Mouse (Mus musculus) stomach, embryonic 14.5 days (tissue): Measurements from ENCODE around the gene Slamf6. TPM values are rescaled to one million over a fixed set of nuclear protein-coding genes. Genes with fewer than 3 reads are reported as not detected.

ENCODE experiments used
- ATAC-seq: fragments of 200-750 bp; cut with Nextera tagmentation; 2 replicates; pipeline ENCODE4 v1.8.0; 2017; ENCODE audit warnings: low read depth, moderate TSS enrichment; ENCODE audit not compliant: insufficient number of reproducible peaks, insufficient read depth, low FRiP score
- H3K27ac ChIP-seq: fragments of 300-500 bp; sonication (generic); 2 replicates; pipeline ENCODE4 v1.5.1; 2014; ENCODE audit warnings: mild to moderate bottlenecking, low read length, moderate library complexity, mixed read lengths
- H3K27me3 ChIP-seq: fragments of 300-500 bp; sonication (generic); 2 replicates; pipeline ENCODE4 v1.6.1; 2014; ENCODE audit warnings: low read length, control low read depth, mixed read lengths; ENCODE audit not compliant: control insufficient read depth, insufficient read depth
- H3K36me3 ChIP-seq: fragments of 300-500 bp; sonication (generic); 2 replicates; pipeline ENCODE4 v1.6.1; 2014; ENCODE audit warnings: mild to moderate bottlenecking, control low read depth, low read length, moderate library complexity, mixed read lengths; ENCODE audit not compliant: control insufficient read depth, insufficient read depth
- H3K4me1 ChIP-seq: fragments of 300-500 bp; sonication (generic); 2 replicates; pipeline ENCODE4 v1.6.1; 2014; ENCODE audit warnings: low read length, control low read depth, mixed read lengths; ENCODE audit not compliant: control insufficient read depth, insufficient read depth
- H3K4me2 ChIP-seq: fragments of 300-500 bp; sonication (generic); replicated peaks from 2 replicates; pipeline ENCODE4 v1.6.1; 2014; ENCODE audit warnings: low read depth, low read length, control low read depth
- H3K4me3 ChIP-seq: fragments of 300-500 bp; sonication (generic); 2 replicates; pipeline ENCODE4 v1.5.1; 2014; ENCODE audit warnings: low read depth, low read length, control low read depth
- H3K9ac ChIP-seq: fragments of 300-500 bp; sonication (generic); replicated peaks from 2 replicates; pipeline ENCODE4 v1.6.1; 2014; ENCODE audit warnings: low read depth, mild to moderate bottlenecking, control low read depth, low read length, moderate library complexity, mixed read lengths
- H3K9me3 ChIP-seq: fragments of 300-500 bp; sonication (generic); 2 replicates; pipeline ENCODE4 v1.6.1; 2016; ENCODE audit warnings: low read depth, low read length, control low read depth; ENCODE audit not compliant: control insufficient read depth
- WGBS: fragments of 180-500 bp; shearing (Covaris S2); extraction: QIAGEN DNeasy Blood & Tissue Kit; methylation state at CpG from one replicate; pipeline ENCODE4 v1.1.7; 2014; 5-methylcytosine and 5-hydroxymethylcytosine counted together
- polyA plus RNA-seq: library from polyadenylated mRNA; unstranded; fragments of >200 nt; fragmentation: Nextera tagmentation; extraction: Ambion mirVana; gene quantifications from 2 replicates; pipeline ENCODE4 v1.2.1, GENCODE M21; 2014

Gene Slamf6
- polyA plus RNA-seq, 1 experiment from 2014 or later = not detected

DNA sequence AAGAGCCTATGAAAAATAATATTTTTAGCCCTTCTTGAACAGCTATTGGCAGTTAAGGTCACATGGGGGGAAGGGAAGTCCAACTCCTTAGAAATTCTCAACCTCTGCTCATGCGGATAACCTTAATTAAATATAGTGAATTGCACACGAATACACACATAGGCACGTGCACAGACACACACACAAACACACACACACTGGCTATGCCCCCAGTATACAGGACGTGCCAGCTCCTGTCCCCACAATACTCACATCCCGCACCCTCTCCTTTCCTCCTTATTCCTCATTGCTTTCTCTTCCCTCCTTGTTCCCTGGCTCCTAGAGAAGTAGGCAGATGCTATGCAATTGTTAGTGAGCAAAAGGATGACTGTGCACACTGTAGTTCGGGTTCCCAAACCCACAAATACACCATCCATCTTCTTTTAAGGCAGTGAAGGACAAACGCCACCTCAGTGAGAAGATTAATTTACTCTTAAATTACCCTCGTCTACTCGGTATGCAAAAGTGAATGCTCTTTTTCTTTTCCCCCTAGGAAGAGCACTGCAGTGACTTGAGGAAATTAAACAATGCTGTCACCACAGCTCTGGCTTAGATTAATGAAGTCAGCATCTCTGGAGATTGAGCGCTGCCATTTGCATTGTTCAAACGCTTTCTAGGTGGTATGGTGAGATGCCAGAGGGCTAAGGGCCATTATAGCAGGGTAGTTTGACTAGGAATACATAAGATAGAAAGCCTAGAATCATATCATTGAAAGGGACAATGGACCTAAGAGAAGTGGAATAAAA lies 31.0 kb downstream of the Slamf6 start:
- WGBS = 63% methylated on average over 11 of the region's 11 CpGs
- H3K4me2 ChIP-seq = no peak overlapping the region
- no peaks in the 10 kb centered on the region for H3K36me3 ChIP-seq
- H3K9ac ChIP-seq = no peak overlapping the region
- no peaks in the 10 kb centered on the region for H3K4me1 ChIP-seq
- H3K27me3 ChIP-seq = no peaks in the 10 kb centered on the region
- no peaks in the 10 kb centered on the region for H3K9me3 ChIP-seq
- H3K4me3 ChIP-seq = no peak overlapping the region
- H3K27ac ChIP-seq = no peak overlapping the region
- ATAC-seq = no peak

DNA sequence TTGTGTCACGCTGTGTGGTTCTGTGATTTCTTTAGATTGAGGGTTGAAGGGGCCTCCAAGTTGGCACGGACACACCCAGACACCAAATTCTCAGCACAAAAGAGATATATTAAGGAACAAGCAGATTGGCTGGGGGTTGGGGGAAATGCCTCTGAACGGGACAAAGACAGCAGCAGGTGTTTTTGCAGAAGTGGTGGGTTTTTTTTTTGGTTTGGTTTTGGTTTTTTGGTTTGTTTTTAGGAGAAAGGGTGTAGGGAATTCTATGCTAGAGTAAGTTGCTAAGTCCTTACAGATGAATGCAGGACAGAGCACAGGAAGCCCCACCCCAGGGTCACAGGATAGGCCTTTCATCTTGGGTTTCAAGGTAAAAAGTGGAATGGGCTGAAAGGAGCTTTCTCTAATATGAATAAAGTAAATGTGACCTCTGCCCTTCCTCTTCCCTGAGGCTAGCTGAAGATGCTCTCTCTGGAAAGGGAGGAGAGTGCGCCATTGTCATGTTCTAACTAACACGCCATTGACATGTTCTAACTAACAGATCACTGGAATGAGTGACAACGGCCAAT lies 31.7 kb downstream of the Slamf6 start:
- 85% methylated on average over 6 of the region's 6 CpGs for WGBS
- Histone ChIP-seq H3K4me1 (no peaks in the 10 kb centered on the region), H3K27me3 (no peaks in the 10 kb centered on the region), H3K9ac (no peak overlapping the region), H3K9me3 (no peaks in the 10 kb centered on the region), H3K36me3 (no peaks in the 10 kb centered on the region), H3K4me3 (no peak overlapping the region), H3K4me2 (no peak overlapping the region), H3K27ac (no peak overlapping the region)
- ATAC-seq = no peak

DNA sequence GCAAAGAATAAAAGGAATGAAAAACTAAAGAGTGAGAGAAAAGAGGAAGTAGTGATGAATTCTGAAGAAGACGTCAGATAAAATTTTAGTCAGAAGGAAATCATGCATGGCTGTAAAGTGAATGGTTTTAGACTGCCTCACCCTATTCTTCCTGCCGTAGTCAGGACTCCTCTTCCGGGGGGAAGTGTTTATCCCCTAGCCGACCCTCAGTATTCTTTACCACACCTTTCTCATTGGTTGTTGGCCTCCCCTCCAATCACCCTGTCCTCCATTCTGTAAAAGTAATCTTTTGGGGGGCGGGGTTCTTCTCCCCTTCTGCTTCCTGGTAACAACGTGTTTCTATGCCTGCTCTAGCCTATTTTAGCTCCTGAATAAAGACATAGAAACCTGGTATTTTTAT lies 37.8 kb downstream of the Slamf6 start:
- WGBS = 68% methylated on average over 6 of the region's 6 CpGs

DNA sequence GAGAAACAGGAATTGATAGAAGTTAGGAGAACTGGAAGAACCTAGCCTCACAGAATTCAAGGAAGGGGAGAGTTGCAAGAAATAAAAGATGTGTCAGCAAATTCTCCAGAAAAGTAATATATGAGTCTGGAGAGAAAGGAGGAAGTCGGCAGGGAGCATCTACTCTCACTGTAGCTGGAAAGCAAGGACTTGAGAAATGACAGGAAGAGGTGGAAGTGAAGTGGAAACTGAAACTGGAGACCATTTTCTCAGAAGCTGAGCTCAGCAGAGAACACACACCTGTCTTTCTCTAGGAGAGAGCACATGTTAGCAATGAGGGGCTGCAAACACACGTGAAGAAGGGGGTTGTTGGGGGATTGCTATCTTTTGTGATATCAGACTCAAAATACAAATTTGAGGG lies 40.1 kb downstream of the Slamf6 start:
- Histone ChIP-seq H3K9ac (no peak overlapping the region), H3K9me3 (no peaks in the 10 kb centered on the region), H3K4me1 (no peaks in the 10 kb centered on the region), H3K27ac (no peak overlapping the region), H3K36me3 (no peaks in the 10 kb centered on the region), H3K4me2 (no peak overlapping the region), H3K4me3 (no peak overlapping the region), H3K27me3 (no peaks in the 10 kb centered on the region)
- WGBS = 49% methylated on average over 2 of the region's 2 CpGs
- no peak for ATAC-seq

More for the DNA sequence above, 37.8 kb downstream of the Slamf6 start:
- no peaks in the 10 kb centered on the region for H3K4me1 ChIP-seq
- H3K27me3 ChIP-seq = no peaks in the 10 kb centered on the region
- no peaks in the 10 kb centered on the region for H3K36me3 ChIP-seq
- no peak overlapping the region for H3K4me3 ChIP-seq
- no peak for ATAC-seq
- H3K4me2 ChIP-seq = no peak overlapping the region
- no peak overlapping the region for H3K27ac ChIP-seq
- H3K9ac ChIP-seq = no peak overlapping the region
- no peaks in the 10 kb centered on the region for H3K9me3 ChIP-seq

DNA sequence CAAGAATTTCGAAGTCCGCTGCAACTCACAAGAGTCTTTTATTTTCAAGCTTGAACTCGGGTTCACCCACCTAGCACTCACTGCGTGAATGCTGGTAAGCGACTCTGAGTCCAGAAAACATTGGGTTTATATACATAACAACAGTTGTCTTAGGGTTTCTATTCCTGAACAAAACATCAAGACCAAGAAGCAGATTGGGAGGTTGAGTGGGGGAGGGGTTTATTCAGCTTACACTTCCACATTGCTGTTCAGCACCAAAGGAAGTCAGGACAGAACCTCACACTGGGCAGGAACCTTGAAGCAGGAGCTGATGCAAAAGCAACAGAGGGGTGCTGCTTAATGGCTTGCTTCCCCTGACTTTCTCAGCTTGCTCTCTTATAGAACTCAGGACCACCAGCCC lies 43.4 kb downstream of the Slamf6 start:
- H3K4me2 ChIP-seq = no peak overlapping the region
- no peaks in the 10 kb centered on the region for H3K9me3 ChIP-seq
- no peak for ATAC-seq
- H3K4me3 ChIP-seq = no peak overlapping the region
- no peaks in the 10 kb centered on the region for H3K4me1 ChIP-seq
- H3K27ac ChIP-seq = no peak overlapping the region
- no peaks in the 10 kb centered on the region for H3K27me3 ChIP-seq
- H3K36me3 ChIP-seq = no peaks in the 10 kb centered on the region
- no peak overlapping the region for H3K9ac ChIP-seq
- WGBS = 93% methylated on average over 5 of the region's 5 CpGs

DNA sequence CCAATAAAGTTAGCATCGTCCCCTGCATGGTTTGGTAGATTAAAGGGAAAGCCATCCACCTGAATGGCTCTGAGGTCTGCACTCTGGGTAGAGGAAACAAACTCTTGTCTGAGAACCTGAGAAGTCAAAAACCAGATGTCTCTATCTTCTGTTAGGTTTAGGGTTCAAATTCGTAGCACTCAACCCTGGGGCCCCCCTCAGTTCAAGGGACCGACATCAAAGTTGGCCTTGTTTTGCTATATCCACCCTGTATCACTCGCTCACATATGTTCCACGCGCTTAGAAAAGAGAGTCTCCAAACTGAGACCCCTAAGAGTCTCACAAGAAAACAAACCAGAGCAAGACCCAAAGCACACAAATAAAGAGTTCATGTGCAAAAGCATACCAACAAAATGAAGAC lies 44.4 kb downstream of the Slamf6 start:
- Histone ChIP-seq H3K4me2 (no peak overlapping the region), H3K36me3 (no peaks in the 10 kb centered on the region), H3K27ac (no peak overlapping the region), H3K9me3 (no peaks in the 10 kb centered on the region), H3K4me3 (no peak overlapping the region), H3K9ac (no peak overlapping the region), H3K27me3 (no peaks in the 10 kb centered on the region), H3K4me1 (no peaks in the 10 kb centered on the region)
- ATAC-seq = no peak
- 82% methylated on average over 6 of the region's 6 CpGs for WGBS

DNA sequence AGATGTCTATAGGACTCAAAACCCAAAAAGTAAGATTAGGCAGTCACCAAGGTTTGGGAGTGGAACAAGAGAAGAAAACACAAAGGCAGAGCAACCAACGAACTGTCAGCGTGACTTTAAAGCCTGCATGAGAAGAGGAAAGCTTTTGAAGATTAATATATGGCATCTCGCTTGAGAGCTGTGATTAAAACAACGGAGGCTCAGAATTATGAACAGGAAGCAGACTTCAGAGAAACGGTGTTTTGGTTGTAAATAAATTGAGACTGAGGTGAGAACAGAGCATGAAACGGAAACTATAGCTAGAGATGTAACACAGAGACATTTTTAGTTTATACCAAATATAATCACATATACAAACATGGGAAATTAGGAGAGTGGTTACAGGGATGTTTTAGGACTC lies 46.3 kb downstream of the Slamf6 start:
- H3K27ac ChIP-seq = no peak overlapping the region
- no peak for ATAC-seq
- no peaks in the 10 kb centered on the region for H3K9me3 ChIP-seq
- H3K36me3 ChIP-seq = no peaks in the 10 kb centered on the region
- H3K4me2 ChIP-seq = no peak overlapping the region
- no peaks in the 10 kb centered on the region for H3K4me1 ChIP-seq
- H3K9ac ChIP-seq = no peak overlapping the region
- no peaks in the 10 kb centered on the region for H3K27me3 ChIP-seq
- no peak overlapping the region for H3K4me3 ChIP-seq
- WGBS = 70% methylated on average over 6 of the region's 6 CpGs

DNA sequence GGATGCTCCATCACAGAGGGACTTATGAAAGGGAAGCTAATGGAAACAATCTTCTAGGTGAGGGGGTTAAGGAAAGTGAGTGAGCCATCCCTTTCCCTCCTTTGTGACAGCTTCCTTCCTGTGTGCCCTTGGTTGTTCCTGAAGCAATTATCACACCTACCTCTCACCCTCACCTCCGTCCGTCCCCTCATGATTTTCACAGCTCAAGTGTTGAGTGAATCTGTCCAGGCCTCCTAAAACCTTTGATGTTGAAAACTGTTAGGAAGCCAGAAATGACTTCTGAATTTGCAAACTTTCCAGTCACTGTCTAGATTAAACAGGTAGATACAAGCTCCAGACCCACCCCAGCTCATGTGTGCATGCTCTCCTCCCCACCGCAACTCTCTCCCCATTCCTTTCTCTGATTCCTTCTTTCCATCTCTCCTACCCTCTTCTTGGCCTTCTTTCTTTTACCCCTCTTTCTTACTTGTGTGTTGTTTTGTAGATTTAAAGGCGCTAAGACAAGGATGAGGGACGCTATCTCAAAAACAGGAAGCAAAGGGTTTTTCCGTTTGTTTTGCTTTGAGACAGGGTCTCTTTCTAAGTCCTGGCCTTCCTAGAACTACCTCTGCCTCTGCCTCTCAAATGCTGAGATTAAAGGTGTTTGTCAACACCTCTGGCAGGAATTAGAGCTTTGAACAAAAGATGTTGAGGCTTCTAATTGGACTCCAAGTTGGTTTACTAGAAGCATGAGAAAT lies 48.9 kb downstream of the Slamf6 start:
- H3K9ac ChIP-seq = no peak overlapping the region

More for the DNA sequence above, 48.9 kb downstream of the Slamf6 start:
- H3K4me1 ChIP-seq = no peaks in the 10 kb centered on the region
- no peaks in the 10 kb centered on the region for H3K27me3 ChIP-seq
- WGBS = 80% methylated on average over 6 of the region's 6 CpGs
- H3K27ac ChIP-seq = no peak overlapping the region
- H3K4me2 ChIP-seq = no peak overlapping the region
- H3K4me3 ChIP-seq = no peak overlapping the region
- H3K9me3 ChIP-seq = no peaks in the 10 kb centered on the region
- ATAC-seq = no peak
- no peaks in the 10 kb centered on the region for H3K36me3 ChIP-seq
